Mouse (Mus musculus): Measurements from ENCODE around the gene Rnaseh2a. TPM values are rescaled to one million over a fixed set of nuclear protein-coding genes. Genes with fewer than 3 reads are reported as not detected.

Gene Rnaseh2a
- 10 to 100 TPM; 32.2 to 37.0 TPM for total RNA-seq (2023)

DNA sequence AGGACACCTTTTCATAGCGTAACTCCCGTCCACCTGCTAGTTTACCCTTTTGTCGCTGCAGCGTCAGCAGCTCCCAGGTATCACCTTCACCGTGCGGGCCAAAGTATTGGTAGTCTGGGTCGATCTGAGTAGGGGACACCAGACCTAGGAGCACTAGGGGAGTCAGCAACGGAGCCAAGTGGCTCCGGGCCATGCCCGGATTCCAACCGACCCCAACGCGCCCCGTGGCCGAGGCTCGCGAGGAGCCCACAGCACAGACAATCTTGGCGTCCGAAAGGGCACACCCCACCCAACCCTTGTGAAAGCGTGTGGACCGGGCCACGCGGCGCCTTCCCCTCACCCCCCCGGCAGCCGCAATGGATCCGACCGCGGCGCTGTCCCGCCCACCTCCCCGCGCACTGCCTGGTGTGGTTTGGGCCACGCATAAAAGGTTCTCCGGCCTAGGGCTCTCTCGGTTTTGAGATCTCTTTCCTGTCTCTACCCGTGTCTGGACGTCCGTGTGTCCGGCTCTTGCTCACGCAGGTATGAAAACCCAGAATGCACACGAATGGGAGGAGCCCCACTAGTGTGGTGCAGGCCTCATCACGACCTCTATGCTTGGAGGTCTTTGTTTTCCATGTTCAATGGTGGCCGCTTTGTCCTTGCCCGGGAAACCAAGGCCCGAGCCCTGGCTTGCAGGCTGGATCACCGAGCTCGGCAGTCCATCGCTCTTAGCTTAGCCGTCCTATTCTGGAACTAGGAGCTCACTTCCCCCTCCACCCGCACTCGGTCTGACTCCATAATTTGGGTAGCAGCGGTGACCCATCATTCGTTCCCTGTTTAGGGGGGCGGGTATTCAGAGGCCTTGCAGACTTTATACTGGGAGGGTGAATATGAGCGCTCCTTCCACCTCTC, at the start of gene Rnaseh2a, which contains the start of the genes Gm49661 and Prdx2:
Gene Rnaseh2a (minus strand): TSS at position 527 of the 894 bp plus-strand sequence.
Gene Gm49661 (minus strand): TSS at position 193 of the 894 bp plus-strand sequence.
Gene Prdx2 (plus strand): TSS at position 347 of the 894 bp plus-strand sequence.

DNA sequence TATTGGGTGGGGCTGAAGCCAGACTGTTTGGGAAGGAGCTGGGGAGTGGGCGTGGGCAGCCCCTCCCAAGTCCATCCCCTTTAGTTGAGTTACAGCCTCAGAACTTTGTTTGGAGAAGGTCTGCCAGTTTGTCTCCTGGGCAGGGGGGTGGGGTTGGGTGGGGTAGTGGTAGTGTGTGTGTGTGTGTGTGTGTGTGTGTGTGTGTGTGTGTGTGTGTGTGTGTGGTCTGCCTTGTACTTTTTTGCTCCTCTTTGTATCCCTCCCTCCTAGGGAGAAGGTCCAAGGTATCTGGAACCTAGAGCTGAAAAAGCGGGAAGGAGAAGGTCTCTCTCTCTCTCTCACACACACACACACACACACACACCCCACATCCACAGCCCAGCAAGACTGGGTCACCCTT, 44.9 kb upstream of the Rnaseh2a start, which contains the start of gene Best2:
Gene Best2 (minus strand): TSS at position 101 of the 400 bp plus-strand sequence.

DNA sequence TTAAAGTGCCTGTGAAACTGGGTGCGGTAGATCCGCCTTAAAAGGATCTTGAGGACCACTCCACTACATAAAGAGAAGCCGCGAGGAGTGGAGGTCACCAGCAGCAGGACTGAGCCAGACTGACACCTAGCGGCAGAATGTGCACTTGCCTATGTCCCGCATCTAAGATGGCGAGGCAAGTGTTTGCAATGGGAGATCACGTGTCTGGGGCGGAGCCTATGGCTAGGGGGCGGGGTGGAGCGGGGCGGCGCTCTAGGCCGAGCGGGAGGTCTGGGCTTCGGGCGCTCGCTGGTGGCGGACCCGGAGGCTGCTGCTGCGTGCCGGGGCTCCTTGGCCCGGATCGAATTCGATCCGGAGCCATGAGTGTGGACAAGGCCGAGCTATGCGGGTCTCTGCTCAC, 20.8 kb upstream of the Rnaseh2a start, which contains the start of gene Hook2:
Gene Hook2 (plus strand): TSS at position 255 of the 400 bp plus-strand sequence.

DNA sequence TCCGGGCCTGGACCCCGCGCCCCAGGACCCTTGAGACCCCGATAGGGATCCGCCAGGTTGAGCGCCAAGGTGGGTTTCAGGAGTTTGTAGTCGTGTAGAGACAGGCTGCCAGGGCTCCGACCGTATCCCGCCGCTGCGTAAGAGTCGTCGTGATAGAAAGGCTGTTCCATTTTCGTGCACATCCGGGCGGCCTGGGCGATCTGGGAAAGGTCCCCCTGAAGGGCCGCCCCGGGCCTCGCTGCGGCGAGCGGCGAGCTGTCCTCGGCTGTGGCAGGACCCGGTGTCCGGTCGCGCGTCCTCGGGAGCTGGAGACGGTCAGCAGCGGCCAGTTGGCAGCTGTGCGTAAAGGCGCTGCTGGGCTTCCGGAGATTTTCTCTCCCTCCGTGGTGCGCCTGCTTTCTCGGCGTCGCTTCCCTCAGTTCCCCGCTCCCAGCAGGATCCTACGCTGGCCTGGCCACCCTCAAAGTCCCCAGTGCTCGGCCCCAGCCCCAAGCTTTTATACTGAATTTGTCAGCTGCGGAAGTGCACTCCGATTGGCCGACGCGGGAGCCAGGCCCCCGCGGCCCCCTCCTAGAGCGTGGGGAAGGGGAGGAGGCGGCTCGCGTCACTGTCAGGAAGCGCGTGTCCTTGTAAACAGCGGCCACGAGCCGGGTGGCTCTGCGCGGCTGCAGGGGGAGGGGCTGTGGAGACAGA, 8.8 kb upstream of the Rnaseh2a start, which contains the start of gene Junb:
Gene Junb (minus strand): TSS at position 471 of the 693 bp plus-strand sequence.

DNA sequence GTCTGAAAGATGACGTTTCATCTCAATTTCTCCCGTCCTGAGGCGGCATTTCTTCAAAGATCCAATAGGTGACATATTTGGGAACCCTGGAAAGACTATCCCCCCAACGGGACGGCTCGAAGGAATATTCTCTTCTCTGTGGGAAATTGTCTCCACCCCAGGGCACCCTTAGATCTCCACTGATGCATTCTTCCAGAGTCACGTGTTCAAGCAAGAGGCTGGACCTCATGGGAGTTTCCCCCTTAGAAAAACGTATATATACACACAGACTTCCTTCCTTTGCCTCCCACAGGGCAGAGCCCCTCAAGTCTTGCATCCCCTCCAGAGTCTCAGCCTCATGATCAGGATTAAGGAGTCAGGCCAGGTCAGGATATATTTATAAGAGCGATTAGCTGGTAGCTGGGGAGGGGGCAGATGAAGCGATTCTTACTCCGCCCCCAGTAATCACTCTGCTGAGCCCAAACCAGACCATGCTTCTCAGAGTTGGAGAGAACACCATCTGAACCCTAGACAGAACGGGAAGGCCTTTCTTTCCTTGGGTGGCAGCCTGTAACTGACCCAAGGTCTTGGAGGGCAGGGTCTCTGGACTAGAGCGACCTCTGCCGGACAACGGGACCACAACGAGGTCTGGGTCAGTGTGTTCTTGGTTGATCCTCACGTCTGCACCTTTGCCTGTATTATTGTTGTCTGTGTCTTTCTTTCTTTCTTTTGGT, 22.9 kb downstream of the Rnaseh2a start, which contains the start of gene Rtbdn:
Gene Rtbdn (plus strand): TSS at position 464 of the 713 bp plus-strand sequence.

DNA sequence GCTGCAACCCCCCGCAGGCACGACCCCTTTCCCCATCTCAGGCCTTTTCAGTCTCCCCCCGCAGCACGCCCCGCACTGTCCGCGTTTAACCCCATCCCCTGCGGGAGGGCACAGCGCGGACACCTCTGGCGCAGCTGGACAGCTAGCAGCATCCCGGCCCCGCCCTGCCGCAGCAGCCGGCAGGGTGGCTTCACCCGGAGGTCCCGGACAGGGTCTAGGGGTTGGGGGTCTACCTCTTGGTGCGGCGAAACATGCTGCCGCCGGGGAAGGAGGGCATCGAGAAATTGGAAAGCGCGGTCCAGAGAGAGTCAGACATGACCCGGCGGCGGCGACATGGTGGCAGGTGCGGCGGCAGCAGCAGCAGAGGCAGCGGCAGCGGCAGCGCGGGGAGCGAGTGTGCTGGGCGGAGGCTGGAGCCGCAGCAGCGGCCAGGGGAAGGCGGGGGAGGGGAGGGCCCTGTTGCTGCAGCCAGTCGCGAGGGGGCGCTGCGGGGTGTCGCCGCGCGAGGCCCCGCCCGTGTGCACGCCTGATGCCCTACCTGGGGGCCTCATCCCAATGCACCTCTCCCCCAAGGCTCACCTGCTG, 32.5 kb downstream of the Rnaseh2a start, which contains the start of gene Mast1:
Gene Mast1 (minus strand): TSS at position 398 of the 585 bp plus-strand sequence.

GRCm38 (mm10) chr8:84908421-84909161, 61.0 kb downstream of the Rnaseh2a start, which contains the start of gene Dnase2a:
Gene Dnase2a, plus strand, starts transcription at chr8:84908560.

Other genes with a start within 250 kb of the Rnaseh2a start
- 10 to 100 TPM in 1 of 2 experiments, 1 to 10 TPM in 1; 7.7 to 11.2 TPM for gene G430095P16Rik, start 246.8 kb downstream of the Rnaseh2a start, total RNA-seq (2023)
- gene Nfix, start 169.4 kb downstream of the Rnaseh2a start, total RNA-seq (2023): 10 to 100 TPM; 19.5 to 24.7 TPM
- 1 to 10 TPM in 1 of 2 experiments, under 1 TPM in 1; 0.95 to 1.0 TPM for gene Dand5, start 146.9 kb downstream of the Rnaseh2a start, total RNA-seq (2023)
- gene Gadd45gip1, start 138.2 kb downstream of the Rnaseh2a start, total RNA-seq (2023): 1 to 10 TPM; 6.1 to 6.9 TPM
- gene Rad23a, start 129.1 kb downstream of the Rnaseh2a start, total RNA-seq (2023): 10 to 100 TPM; 38.7 to 39.0 TPM
- gene Calr, start 122.8 kb downstream of the Rnaseh2a start, total RNA-seq (2023): 100 to 1,000 TPM; 286 to 287 TPM
- 10 to 100 TPM; 29.4 to 29.6 TPM for gene Farsa, start 112.8 kb downstream of the Rnaseh2a start, total RNA-seq (2023)
- 10 to 100 TPM; 13.6 to 16.0 TPM for gene Syce2, start 97.7 kb downstream of the Rnaseh2a start, total RNA-seq (2023)
- 1 to 10 TPM; 5.6 TPM for gene Gcdh, start 75.8 kb downstream of the Rnaseh2a start, total RNA-seq (2023)
- 10 to 100 TPM in 1 of 2 experiments, 1 to 10 TPM in 1; 6.4 to 17.8 TPM for gene Klf1, start 67.8 kb downstream of the Rnaseh2a start, total RNA-seq (2023)
- gene Dnase2a, start 61.2 kb downstream of the Rnaseh2a start, total RNA-seq (2023): 10 to 100 TPM; 19.0 to 25.7 TPM
- not detected for gene Mast1, start 32.4 kb downstream of the Rnaseh2a start, total RNA-seq (2023)
- gene Rtbdn, start 22.8 kb downstream of the Rnaseh2a start, total RNA-seq (2023): not detected
- gene Gm49661, start 334 bp downstream of the Rnaseh2a start, total RNA-seq (2023): not detected
- 100 to 1,000 TPM in 1 of 2 experiments, 10 to 100 TPM in 1; 83.7 to 137 TPM for gene Prdx2, start 180 bp downstream of the Rnaseh2a start, total RNA-seq (2023)
- gene Junb, start 9.0 kb upstream of the Rnaseh2a start, total RNA-seq (2023): 100 to 1,000 TPM; 884 to 937 TPM
- gene Hook2, start 20.8 kb upstream of the Rnaseh2a start, total RNA-seq (2023): 1 to 10 TPM; 1.0 to 1.2 TPM
- not detected for gene Best2, start 44.8 kb upstream of the Rnaseh2a start, total RNA-seq (2023)
- 10 to 100 TPM; 57.0 to 57.8 TPM for gene Asna1, start 55.5 kb upstream of the Rnaseh2a start, total RNA-seq (2023)
- 100 to 1,000 TPM; 147 to 163 TPM for gene Trir, start 57.1 kb upstream of the Rnaseh2a start, total RNA-seq (2023)
- gene Tnpo2, start 67.1 kb upstream of the Rnaseh2a start, total RNA-seq (2023): 10 to 100 TPM; 33.7 to 38.2 TPM
- gene Fbxw9, start 90.3 kb upstream of the Rnaseh2a start, total RNA-seq (2023): 1 to 10 TPM; 4.5 to 5.5 TPM
- not detected for gene Gm5741, start 98.2 kb upstream of the Rnaseh2a start, total RNA-seq (2023)
- 10 to 100 TPM; 35.3 to 45.7 TPM for gene Dhps, start 102.0 kb upstream of the Rnaseh2a start, total RNA-seq (2023)
- 10 to 100 TPM; 34.0 to 35.8 TPM for gene Wdr83os, start 111.0 kb upstream of the Rnaseh2a start, total RNA-seq (2023)
- 10 to 100 TPM in 1 of 2 experiments, 1 to 10 TPM in 1; 9.7 to 13.2 TPM for gene Wdr83, start 111.5 kb upstream of the Rnaseh2a start, total RNA-seq (2023)
- 100 to 1,000 TPM; 307 to 319 TPM for gene Man2b1, start 113.5 kb upstream of the Rnaseh2a start, total RNA-seq (2023)
- not detected for gene Zfp791, start 153.3 kb upstream of the Rnaseh2a start, total RNA-seq (2023)
- gene Cks1brt, start 182.2 kb upstream of the Rnaseh2a start, total RNA-seq (2023): not detected